Mouse (Mus musculus): ENCODE data around the gene Emb. TPM values are rescaled to one million over a fixed set of nuclear protein-coding genes. Genes with fewer than 3 reads are reported as not detected.
"Not testable (repeated sequence)": the region's sequence is repeated elsewhere in the genome, so short reads cannot be mapped to it uniquely, and the experiment has no call there.

The Emb gene
- polyA plus RNA-seq (2012; rRNA removed): 8.2 and 11.4 TPM in 2 replicates

- no peak for TF ChIP-seq CTCF (IDR thresholded peaks at IDR 0.05; ENCODE audit: borderline replicate concordance, extremely low read depth, insufficient read depth, insufficient read length)
- TF ChIP-seq POLR2A (IDR thresholded peaks at IDR 0.05; ENCODE audit: borderline replicate concordance, extremely low read depth, insufficient read depth, insufficient read length, poor library complexity, severe bottlenecking): no peak
- no peak for DNase-seq (ENCODE audit: low read depth)
These were observed at the start of gene Emb for GRCm38 (mm10) chr13:117208236-117208635. Gene Emb (plus strand): TSS chr13:117208536.

DNA sequence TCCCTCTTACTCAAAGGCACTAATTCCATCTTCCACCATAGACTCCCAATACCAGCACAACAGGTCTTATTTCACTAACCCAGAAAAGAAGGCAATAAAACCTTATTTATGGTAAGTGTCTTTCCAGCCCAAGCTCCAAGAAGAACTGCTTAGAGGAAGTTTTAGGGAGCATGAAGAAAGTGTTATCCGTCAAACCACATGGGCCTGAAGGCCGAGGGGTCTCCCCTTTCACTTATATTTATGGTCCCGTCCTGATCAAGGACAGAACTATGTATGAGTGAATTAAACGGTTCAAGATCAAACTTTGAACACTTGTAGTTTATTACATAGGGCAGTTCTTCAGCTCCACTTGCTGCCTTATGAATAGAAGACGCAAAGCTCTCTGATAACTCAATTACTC is 44.4 kb upstream of the Emb start:
- TF ChIP-seq POLR2A (IDR thresholded peaks at IDR 0.05; ENCODE audit: borderline replicate concordance, extremely low read depth, insufficient read depth, insufficient read length, poor library complexity, severe bottlenecking) (no peak), CTCF (IDR thresholded peaks at IDR 0.05; ENCODE audit: borderline replicate concordance, extremely low read depth, insufficient read depth, insufficient read length) (no peak)
- no peak for DNase-seq (ENCODE audit: low read depth)

DNA sequence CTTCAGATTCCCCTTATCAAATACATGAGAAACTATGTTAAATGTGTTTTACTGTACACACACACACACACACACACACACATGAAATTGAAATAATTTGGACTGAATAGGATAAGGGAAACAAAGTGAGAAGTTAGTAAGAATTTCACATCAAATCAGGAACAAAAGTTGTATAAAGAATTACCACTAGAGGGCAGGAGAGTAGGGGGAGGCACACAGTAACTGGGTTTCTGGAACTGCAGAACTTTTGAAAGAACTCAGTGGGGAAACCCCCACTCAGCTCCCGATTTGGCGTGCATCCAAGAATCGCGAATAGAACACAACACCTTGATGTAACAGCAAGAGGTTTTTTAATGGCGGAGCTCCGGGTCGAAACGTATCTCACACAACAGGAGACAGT is 43.3 kb upstream of the Emb start:
- TF ChIP-seq POLR2A (IDR thresholded peaks at IDR 0.05; ENCODE audit: borderline replicate concordance, extremely low read depth, insufficient read depth, insufficient read length, poor library complexity, severe bottlenecking): no peak
- TF ChIP-seq CTCF (IDR thresholded peaks at IDR 0.05; ENCODE audit: borderline replicate concordance, extremely low read depth, insufficient read depth, insufficient read length): no peak
- DNase-seq (ENCODE audit: low read depth): no peak

GRCm38 (mm10) chr13:117180912-117181311 is 27.4 kb upstream of the Emb start:
- not testable (repeated sequence) for DNase-seq (ENCODE audit: low read depth)

DNA sequence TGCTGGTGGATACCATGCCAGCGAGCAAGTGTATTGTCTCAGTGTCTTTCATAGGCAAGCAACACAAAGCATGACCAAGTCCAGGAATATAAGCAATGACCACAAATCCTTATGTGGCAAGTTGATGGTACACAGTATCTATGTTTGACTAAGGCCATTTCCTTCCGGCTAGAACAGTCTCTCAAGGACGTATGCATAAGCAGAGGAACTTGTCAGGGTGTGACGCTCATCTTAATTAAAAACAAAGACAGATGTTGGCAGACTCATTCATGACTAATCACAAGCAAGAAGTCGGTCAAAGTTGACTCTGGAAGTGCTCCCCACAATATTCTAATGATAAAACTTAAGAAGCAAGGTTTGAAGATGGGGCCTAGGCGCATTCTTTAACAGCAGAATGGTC is 25.0 kb upstream of the Emb start:
- no peak for DNase-seq (ENCODE audit: low read depth)
- TF ChIP-seq POLR2A (IDR thresholded peaks at IDR 0.05; ENCODE audit: borderline replicate concordance, extremely low read depth, insufficient read depth, insufficient read length, poor library complexity, severe bottlenecking) (no peak), CTCF (IDR thresholded peaks at IDR 0.05; ENCODE audit: borderline replicate concordance, extremely low read depth, insufficient read depth, insufficient read length) (no peak)

GRCm38 (mm10) chr13:117185329-117185728 is 23.0 kb upstream of the Emb start:
- DNase-seq (ENCODE audit: low read depth): peak; percentile 8
- TF ChIP-seq CTCF (IDR thresholded peaks at IDR 0.05; ENCODE audit: borderline replicate concordance, extremely low read depth, insufficient read depth, insufficient read length) (no peak), POLR2A (IDR thresholded peaks at IDR 0.05; ENCODE audit: borderline replicate concordance, extremely low read depth, insufficient read depth, insufficient read length, poor library complexity, severe bottlenecking) (no peak)

DNA sequence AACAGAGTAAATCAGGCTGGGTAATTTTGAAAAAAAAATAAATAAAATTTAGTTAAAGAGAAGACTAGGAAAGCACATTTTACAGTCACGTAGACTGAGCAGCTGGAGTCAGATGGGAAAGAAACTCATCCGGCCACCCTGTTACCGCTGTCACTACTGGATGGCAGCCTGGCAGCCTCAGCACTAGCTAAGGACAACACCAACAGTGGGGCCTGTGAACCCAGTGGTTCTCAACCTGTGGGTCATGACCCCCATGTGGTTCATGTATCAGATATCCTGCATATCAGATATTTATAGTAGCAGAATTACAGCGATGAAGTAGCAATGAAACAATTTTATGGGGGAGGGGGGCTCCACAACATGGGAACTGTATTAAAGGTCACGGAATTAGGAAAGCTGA is 16.2 kb upstream of the Emb start:
- TF ChIP-seq CTCF (IDR thresholded peaks at IDR 0.05; ENCODE audit: borderline replicate concordance, extremely low read depth, insufficient read depth, insufficient read length) (no peak), POLR2A (IDR thresholded peaks at IDR 0.05; ENCODE audit: borderline replicate concordance, extremely low read depth, insufficient read depth, insufficient read length, poor library complexity, severe bottlenecking) (no peak)
- no peak for DNase-seq (ENCODE audit: low read depth)

DNA sequence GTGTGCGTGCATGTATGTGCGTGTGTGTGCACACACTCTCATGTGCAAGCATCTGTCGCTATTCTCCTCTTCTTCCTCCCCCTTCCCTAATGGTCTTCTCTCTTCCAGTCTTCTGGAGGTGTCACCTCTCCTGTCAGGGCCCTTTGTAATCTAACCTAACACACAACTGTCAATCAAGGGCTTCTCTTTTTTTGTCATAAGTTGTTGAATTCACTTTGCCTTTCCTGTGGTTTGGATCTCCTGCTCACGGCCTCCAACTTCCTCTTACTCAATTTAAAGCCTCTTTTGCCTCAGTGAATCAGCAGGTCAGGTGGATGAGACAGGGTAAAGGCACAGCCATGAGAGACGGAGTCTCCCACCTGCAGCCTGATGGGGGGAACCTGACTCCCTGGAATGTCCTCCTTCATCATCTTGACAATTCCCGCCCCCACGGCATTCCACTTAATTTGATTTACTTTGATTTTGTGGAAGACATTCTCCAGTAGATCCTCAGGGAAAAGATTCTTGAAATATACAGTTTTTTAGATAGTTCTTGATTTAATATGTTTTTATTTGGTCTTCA is 14.8 kb upstream of the Emb start:
- no peak for TF ChIP-seq CTCF (IDR thresholded peaks at IDR 0.05; ENCODE audit: borderline replicate concordance, extremely low read depth, insufficient read depth, insufficient read length)
- no peak for TF ChIP-seq POLR2A (IDR thresholded peaks at IDR 0.05; ENCODE audit: borderline replicate concordance, extremely low read depth, insufficient read depth, insufficient read length, poor library complexity, severe bottlenecking)
- DNase-seq (ENCODE audit: low read depth): no peak

- TF ChIP-seq POLR2A (IDR thresholded peaks at IDR 0.05; ENCODE audit: borderline replicate concordance, extremely low read depth, insufficient read depth, insufficient read length, poor library complexity, severe bottlenecking) (no peak), CTCF (IDR thresholded peaks at IDR 0.05; ENCODE audit: borderline replicate concordance, extremely low read depth, insufficient read depth, insufficient read length) (no peak)
- DNase-seq (ENCODE audit: low read depth): no peak
These were observed 12.5 kb upstream of the Emb start for GRCm38 (mm10) chr13:117195569-117196495.

DNA sequence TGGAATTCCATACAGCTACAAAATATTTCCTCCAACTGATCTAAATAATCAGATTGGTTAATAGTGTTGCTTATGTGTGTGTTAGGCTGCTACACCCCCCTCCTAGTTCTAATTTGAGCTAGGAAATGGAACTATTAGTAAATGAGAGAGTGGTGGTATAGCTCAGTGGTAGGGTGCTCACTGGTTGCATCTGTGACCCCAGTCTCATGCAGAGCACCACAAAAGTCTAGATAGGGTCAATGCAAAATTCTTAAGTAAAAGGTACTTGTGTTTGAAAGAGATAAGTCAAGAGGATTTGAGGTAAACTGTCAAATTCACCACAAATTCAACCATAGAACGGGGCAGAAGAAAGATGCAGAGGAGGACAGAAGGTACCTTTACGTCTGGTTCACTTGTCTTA is 10.7 kb upstream of the Emb start:
- DNase-seq (ENCODE audit: low read depth): no peak
- TF ChIP-seq CTCF (IDR thresholded peaks at IDR 0.05; ENCODE audit: borderline replicate concordance, extremely low read depth, insufficient read depth, insufficient read length) (no peak), POLR2A (IDR thresholded peaks at IDR 0.05; ENCODE audit: borderline replicate concordance, extremely low read depth, insufficient read depth, insufficient read length, poor library complexity, severe bottlenecking) (no peak)

DNA sequence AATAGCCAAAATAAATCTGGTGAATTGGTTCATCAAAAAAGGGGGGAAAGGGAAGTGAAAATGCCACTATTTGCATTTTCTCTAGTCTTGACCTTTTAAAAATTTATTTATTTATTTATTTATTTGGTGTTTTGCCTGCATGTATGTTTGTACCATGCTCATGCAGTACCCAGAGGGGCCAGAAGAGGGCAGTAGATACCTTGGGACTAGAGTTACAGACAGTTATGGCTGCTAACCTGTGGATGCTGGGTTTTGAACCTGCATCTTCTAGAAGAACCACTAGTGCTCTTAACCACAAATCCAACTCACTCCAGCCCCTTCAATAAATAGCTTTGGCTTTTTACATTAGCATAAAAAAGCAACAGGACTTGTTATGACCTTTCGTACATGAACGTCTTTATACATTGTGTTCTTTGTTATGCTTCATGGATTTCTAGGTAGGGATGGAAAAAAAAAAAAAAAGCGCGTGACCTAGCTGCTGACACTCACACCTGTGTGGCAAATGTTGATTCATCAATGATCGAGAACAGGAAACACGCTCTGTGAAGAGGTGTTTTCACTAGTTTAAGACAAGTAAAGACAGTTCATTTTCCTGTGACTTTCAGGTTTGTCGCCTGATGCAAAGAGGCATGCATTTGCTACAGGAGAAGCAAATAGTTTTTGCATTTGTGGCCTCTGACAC is 9.8 kb upstream of the Emb start:
- TF ChIP-seq POLR2A (IDR thresholded peaks at IDR 0.05; ENCODE audit: borderline replicate concordance, extremely low read depth, insufficient read depth, insufficient read length, poor library complexity, severe bottlenecking): no peak
- peak; percentile 67; the same call in 1 of the 2 replicates for TF ChIP-seq CTCF (IDR thresholded peaks at IDR 0.05; ENCODE audit: borderline replicate concordance, extremely low read depth, insufficient read depth, insufficient read length)
- peak; percentile 76 for DNase-seq (ENCODE audit: low read depth)
